Comparison of ENCODE assay signal across 15 mouse cellular contexts in the genomic region with DNA sequence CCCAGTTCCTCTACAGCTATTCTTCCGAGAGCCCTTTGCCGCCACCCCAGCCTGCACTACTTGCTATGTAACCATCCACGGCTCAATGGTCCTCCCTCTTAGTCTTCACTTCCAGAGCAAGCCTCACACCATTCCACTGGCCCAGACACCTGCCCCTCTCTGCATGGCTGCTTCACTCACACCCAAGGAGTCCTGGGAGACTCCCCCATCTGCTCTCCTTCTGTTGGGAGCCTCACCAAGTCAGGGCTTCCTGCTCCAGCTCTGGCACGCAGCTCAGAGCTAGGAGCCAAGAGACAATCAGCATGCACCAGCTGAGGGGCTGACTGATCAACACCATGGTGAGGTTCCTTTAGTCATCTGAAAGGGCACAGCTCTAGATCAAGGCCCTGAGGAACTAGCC. TPM values are rescaled to one million over a fixed set of nuclear protein-coding genes. Genes with fewer than 3 reads are reported as not detected.
A peak's percentile ranks its signal among the peaks of the same experiment; 100 is the strongest.
DNase-seq lines count a peak whose midpoint lies in the region; ATAC-seq lines count a peak whose summit lies in the region.
"Had no signal": no experiment of that assay in that cellular context is flagged by ENCODE, and none has a peak within 500 bp of the region (broad histone marks: within the 10 kb centered on the region; RNA-seq: fewer than 3 reads in every experiment).

No protein-coding gene starts in this region.

- no peaks in the 10 kb centered on the region for H3K9me3 ChIP-seq in kidney, embryonic 15.5 days (replicated peaks)
- H3K9me3 ChIP-seq: liver, embryonic 13.5 days had no signal

- H3K4me3 ChIP-seq in kidney, embryonic 15.5 days (replicated peaks): no peak overlapping the region
- H3K4me3 ChIP-seq: liver, embryonic 13.5 days had no signal

- H3K4me2 ChIP-seq in kidney, embryonic 15.5 days: no peak overlapping the region
- H3K4me2 ChIP-seq: liver, embryonic 13.5 days; midbrain, embryonic 11.5 days had no signal

- 0 out of 2 replicates have a peak overlapping the region, but pooled peaks have one; percentile 0 for H3K27ac ChIP-seq in kidney, embryonic 15.5 days
- H3K27ac ChIP-seq: liver, embryonic 13.5 days had no signal

- ATAC-seq in kidney, embryonic 15.5 days (replicated peaks; ENCODE audit: low FRiP score): no peak
- ATAC-seq: inflammation-experienced regulatory T-cells, adult 6 months had no signal

- peaks cover 64% of the 10 kb centered on the region for H3K36me3 ChIP-seq in kidney, embryonic 15.5 days

- H3K4me1 ChIP-seq in kidney, embryonic 15.5 days: peaks cover 58% of the 10 kb centered on the region

- intact Hi-C loops in heart, postnatal 25 days (cut with DNase I): no loop called here

- H3K9ac ChIP-seq in kidney, embryonic 15.5 days: no peak overlapping the region
- H3K9ac ChIP-seq: liver, embryonic 13.5 days had no signal

- no peaks in the 10 kb centered on the region for H3K27me3 ChIP-seq in kidney, embryonic 15.5 days
- H3K27me3 ChIP-seq: liver, embryonic 13.5 days had no signal

- peak; percentile 95 for DNase-seq in heart, adult 11 months
- DNase-seq in heart, postnatal 25 days (ENCODE audit: low spot score): no peak
- no peak for DNase-seq in kidney, postnatal 10 days
- peak; percentile 73 to 84 for DNase-seq in cerebellum, postnatal 10 days
- DNase-seq in kidney, postnatal 25 days: peak; percentile 39 to 71
- DNase-seq in Muller cell, postnatal 12 days (ENCODE audit: inconsistent ontology term): no peak
- DNase-seq: layer of hippocampus, adult 9-11 months; liver, embryonic 13.5 days; lung, postnatal 10 days; right cerebral cortex, postnatal 14 days had no signal

- 68% methylated on average over 4 of the region's 4 CpGs for WGBS in kidney, embryonic 15.5 days

RNA-seq across cellular contexts. Expression of gene Cant1, which starts 5.8 kb away (rescaled TPM):
- total RNA-seq in heart, postnatal 25 days (2021): 10 to 100 TPM; 16.0 to 17.2 TPM
- 26.7 and 32.9 TPM in 2 replicates for polyA plus RNA-seq in kidney, embryonic 15.5 days (2015; fragmentation: Nextera tagmentation; extraction: Ambion mirVana)

RNA-seq across cellular contexts. Expression of gene Lgals3bp, which starts 11.2 kb away (rescaled TPM):
- 10 to 100 TPM; 19.2 to 24.0 TPM for total RNA-seq in heart, postnatal 25 days (2021)
- 13.6 and 18.2 TPM in 2 replicates for polyA plus RNA-seq in kidney, embryonic 15.5 days (2015; fragmentation: Nextera tagmentation; extraction: Ambion mirVana)

RNA-seq across cellular contexts. Expression of gene C1qtnf1, which starts 14.9 kb away (rescaled TPM):
- 10 to 100 TPM; 17.7 to 31.0 TPM for total RNA-seq in heart, postnatal 25 days (2021)
- polyA plus RNA-seq in kidney, embryonic 15.5 days (2015; fragmentation: Nextera tagmentation; extraction: Ambion mirVana): 5.9 and 7.2 TPM in 2 replicates
- total RNA-seq: granulocyte monocyte progenitor cell, adult 5-6 weeks had no signal
- polyA plus RNA-seq: inflammation-experienced regulatory T-cells, adult 6 months had no signal

RNA-seq across cellular contexts. Expression of gene Timp2, which starts 57.5 kb away (rescaled TPM):
- 100 to 1,000 TPM; 121 to 138 TPM for total RNA-seq in heart, postnatal 25 days (2021)
- 84.4 and 87.7 TPM in 2 replicates for polyA plus RNA-seq in kidney, embryonic 15.5 days (2015; fragmentation: Nextera tagmentation; extraction: Ambion mirVana)
- total RNA-seq: MEL had no signal

Comparison
In these comparisons a context has a peak if more than half of its experiments do, and no peak if none do; other contexts are left out.
1. DNase-seq: peak in heart, adult 11 months (single experiment), cerebellum, postnatal 10 days (2 of 2) and kidney, postnatal 25 days (2 of 2); none in heart, postnatal 25 days (single experiment), kidney, postnatal 10 days (single experiment) and Muller cell, postnatal 12 days (single experiment).